13 mouse cellular contexts compared by ENCODE assay signal in the genomic region with DNA sequence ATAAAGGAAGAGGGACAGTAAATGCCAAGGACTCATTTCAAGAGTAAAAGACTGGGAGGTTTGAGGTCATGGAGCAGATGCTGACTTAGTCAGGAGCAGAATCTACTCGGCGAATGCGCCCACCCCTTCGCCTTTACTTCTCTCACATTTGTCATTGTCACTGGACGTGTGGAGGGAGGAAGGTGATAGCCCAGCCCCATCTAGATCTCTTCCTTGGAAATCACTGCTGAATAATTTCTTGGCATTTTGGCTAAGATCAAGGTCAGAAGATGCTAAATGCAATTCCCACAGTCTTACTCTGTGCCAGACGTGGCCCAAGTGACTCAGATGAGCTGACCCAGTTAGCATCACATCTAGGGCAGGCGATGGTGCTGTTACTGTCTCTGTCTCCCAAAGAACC. TPM values are rescaled to one million over a fixed set of nuclear protein-coding genes. Genes with fewer than 3 reads are reported as not detected.
"Had no signal": no experiment of that assay in that cellular context is flagged by ENCODE, and none has a peak within 500 bp of the region (broad histone marks: within the 10 kb centered on the region; RNA-seq: fewer than 3 reads in every experiment).

No protein-coding gene starts in this region.

- H3K4me3 ChIP-seq: limb, embryonic 10.5 days; limb, embryonic 13.5 days; midbrain, embryonic 12.5 days; midbrain, embryonic 15.5 days had no signal

- ATAC-seq: liver, postnatal 0 days; lung, postnatal 0 days; midbrain, embryonic 15.5 days had no signal

- DNase-seq: right cerebral cortex, postnatal 25 days had no signal

- H3K27ac ChIP-seq: limb, embryonic 10.5 days; limb, embryonic 13.5 days; liver, embryonic 14.5 days; macrophage; midbrain, embryonic 12.5 days; midbrain, embryonic 15.5 days had no signal

RNA-seq across cellular contexts. Expression of gene Ankrd53, which starts 15.9 kb away (rescaled TPM):
- total RNA-seq: layer of hippocampus, adult 18-20 months; layer of hippocampus, postnatal 14 days; left cerebral cortex, postnatal 25 days; megakaryocyte, adult 5-6 weeks had no signal

RNA-seq across cellular contexts. Expression of gene Atp6v1b1, which starts 35.5 kb away (rescaled TPM):
- total RNA-seq: left cerebral cortex, postnatal 25 days; megakaryocyte, adult 5-6 weeks had no signal
